Mouse (Mus musculus): ENCODE results near the gene Ugt1a2. TPM values are rescaled to one million over a fixed set of nuclear protein-coding genes. Genes with fewer than 3 reads are reported as not detected.

Ugt1a2 gene
- polyA plus RNA-seq, 1 experiment from 2014 or later = 0.22 TPM

DNA sequence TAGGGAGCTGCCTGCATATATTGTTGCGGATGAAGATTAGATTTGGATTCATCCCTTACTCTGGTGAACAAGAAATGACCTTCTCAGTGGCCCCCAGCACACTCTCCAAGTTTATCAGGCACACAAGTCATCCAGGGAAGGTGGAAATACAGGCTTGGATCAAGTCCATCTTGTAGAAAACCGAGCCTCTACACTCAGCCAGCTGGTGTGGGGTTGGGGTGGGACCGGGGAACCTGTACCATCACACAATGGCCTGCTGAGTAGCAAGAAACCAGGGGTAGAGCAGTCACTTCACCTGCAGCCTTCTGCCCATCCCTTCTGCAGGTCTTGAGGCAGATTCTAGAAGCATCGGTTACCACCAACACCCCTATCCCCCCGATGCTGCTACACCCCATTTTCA, 34.2 kb downstream of the Ugt1a2 start:
- Histone ChIP-seq H3K36me3 (ENCODE audit: control insufficient read depth, insufficient read depth, low read length) (no peaks in the 10 kb centered on the region), H3K9ac (ENCODE audit: low read depth, low read length) (no peak overlapping the region), H3K27me3 (replicated peaks; ENCODE audit: control insufficient read depth, insufficient read depth, low read length) (no peaks in the 10 kb centered on the region), H3K4me3 (ENCODE audit: low read depth, low read length) (no peak overlapping the region), H3K4me1 (ENCODE audit: control insufficient read depth, insufficient read depth, low read length) (no peaks in the 10 kb centered on the region), H3K4me2 (ENCODE audit: low read depth, low read length) (no peak overlapping the region), H3K9me3 (ENCODE audit: control insufficient read depth, low read length) (peaks cover 95% of the 10 kb centered on the region), H3K27ac (replicated peaks; ENCODE audit: low read depth, low read length) (no peak overlapping the region)
- no peak for ATAC-seq (ENCODE audit: low read depth)
- no peak for DNase-seq (ENCODE audit: low spot score)
- 45% methylated on average over 5 of the region's 5 CpGs for WGBS

- no peaks in the 10 kb centered on the region for H3K4me1 ChIP-seq (ENCODE audit: control insufficient read depth, insufficient read depth, low read length)
- 64% methylated on average over 11 of the region's 11 CpGs for WGBS
- no peak overlapping the region for H3K27ac ChIP-seq (replicated peaks; ENCODE audit: low read depth, low read length)
- DNase-seq (ENCODE audit: low spot score) (no peak), ATAC-seq (ENCODE audit: low read depth) (no peak)
- peaks cover 95% of the 10 kb centered on the region for H3K9me3 ChIP-seq (ENCODE audit: control insufficient read depth, low read length)
- H3K4me2 ChIP-seq (ENCODE audit: low read depth, low read length) = no peak overlapping the region
- H3K4me3 ChIP-seq (ENCODE audit: low read depth, low read length) = no peak overlapping the region
- no peaks in the 10 kb centered on the region for H3K27me3 ChIP-seq (replicated peaks; ENCODE audit: control insufficient read depth, insufficient read depth, low read length)
- no peak overlapping the region for H3K9ac ChIP-seq (ENCODE audit: low read depth, low read length)
- H3K36me3 ChIP-seq (ENCODE audit: control insufficient read depth, insufficient read depth, low read length) = no peaks in the 10 kb centered on the region
These were observed 34.9 kb downstream of the Ugt1a2 start for GRCm38 (mm10) chr1:88235046-88235893.

DNA sequence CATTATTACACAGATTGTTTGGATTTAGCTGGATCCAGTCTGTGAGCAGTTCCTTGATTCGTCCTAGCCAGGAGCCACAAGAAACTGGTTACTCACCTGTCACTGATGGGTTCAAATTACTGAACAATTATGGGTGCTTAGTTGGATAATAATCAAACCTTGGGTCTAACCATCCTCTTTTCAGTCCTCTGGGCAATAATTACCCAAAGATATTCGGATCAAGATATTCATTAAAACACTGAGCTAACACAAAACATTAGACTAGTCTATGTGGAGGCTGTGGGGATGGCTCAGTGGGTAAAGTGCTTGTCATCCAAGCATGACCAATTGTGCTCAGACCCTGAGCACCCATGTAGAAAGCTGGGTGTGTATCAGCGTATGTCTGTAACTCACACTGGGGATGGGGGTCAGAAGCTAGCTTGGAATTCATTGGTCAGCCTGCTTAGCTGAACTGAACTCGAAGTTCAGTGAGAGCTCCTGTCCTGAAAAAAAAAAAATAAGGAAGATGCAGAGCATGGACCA, 35.6 kb downstream of the Ugt1a2 start:
- no peaks in the 10 kb centered on the region for H3K27me3 ChIP-seq (replicated peaks; ENCODE audit: control insufficient read depth, insufficient read depth, low read length)
- no peak overlapping the region for H3K27ac ChIP-seq (replicated peaks; ENCODE audit: low read depth, low read length)
- 63% methylated on average over 4 of the region's 4 CpGs for WGBS
- H3K4me1 ChIP-seq (ENCODE audit: control insufficient read depth, insufficient read depth, low read length) = no peaks in the 10 kb centered on the region
- peaks cover 95% of the 10 kb centered on the region for H3K9me3 ChIP-seq (ENCODE audit: control insufficient read depth, low read length)
- ATAC-seq (ENCODE audit: low read depth) = no peak
- H3K9ac ChIP-seq (ENCODE audit: low read depth, low read length) = no peak overlapping the region
- DNase-seq (ENCODE audit: low spot score) = no peak
- no peak overlapping the region for H3K4me3 ChIP-seq (ENCODE audit: low read depth, low read length)
- no peak overlapping the region for H3K4me2 ChIP-seq (ENCODE audit: low read depth, low read length)
- H3K36me3 ChIP-seq (ENCODE audit: control insufficient read depth, insufficient read depth, low read length) = no peaks in the 10 kb centered on the region

- no peak overlapping the region for H3K27ac ChIP-seq (replicated peaks; ENCODE audit: low read depth, low read length)
- H3K27me3 ChIP-seq (replicated peaks; ENCODE audit: control insufficient read depth, insufficient read depth, low read length) = no peaks in the 10 kb centered on the region
- no peak overlapping the region for H3K4me2 ChIP-seq (ENCODE audit: low read depth, low read length)
- no peaks in the 10 kb centered on the region for H3K4me1 ChIP-seq (ENCODE audit: control insufficient read depth, insufficient read depth, low read length)
- no peak overlapping the region for H3K4me3 ChIP-seq (ENCODE audit: low read depth, low read length)
- DNase-seq (ENCODE audit: low spot score) (no peak), ATAC-seq (ENCODE audit: low read depth) (no peak)
- no peak overlapping the region for H3K9ac ChIP-seq (ENCODE audit: low read depth, low read length)
- peaks cover 95% of the 10 kb centered on the region for H3K9me3 ChIP-seq (ENCODE audit: control insufficient read depth, low read length)
- WGBS = 77% methylated on average over 5 of the region's 5 CpGs
- no peaks in the 10 kb centered on the region for H3K36me3 ChIP-seq (ENCODE audit: control insufficient read depth, insufficient read depth, low read length)
These were observed 36.9 kb downstream of the Ugt1a2 start for GRCm38 (mm10) chr1:88237311-88237710.

GRCm38 (mm10) chr1:88238771-88239170, 38.4 kb downstream of the Ugt1a2 start:
- Histone ChIP-seq H3K27me3 (replicated peaks; ENCODE audit: control insufficient read depth, insufficient read depth, low read length) (no peaks in the 10 kb centered on the region), H3K9me3 (ENCODE audit: control insufficient read depth, low read length) (peaks cover 93% of the 10 kb centered on the region), H3K9ac (ENCODE audit: low read depth, low read length) (no peak overlapping the region), H3K4me1 (ENCODE audit: control insufficient read depth, insufficient read depth, low read length) (no peaks in the 10 kb centered on the region), H3K4me2 (ENCODE audit: low read depth, low read length) (no peak overlapping the region), H3K4me3 (ENCODE audit: low read depth, low read length) (no peak overlapping the region), H3K27ac (replicated peaks; ENCODE audit: low read depth, low read length) (no peak overlapping the region), H3K36me3 (ENCODE audit: control insufficient read depth, insufficient read depth, low read length) (no peaks in the 10 kb centered on the region)
- WGBS = 75% methylated on average over 6 of the region's 6 CpGs
- ATAC-seq (ENCODE audit: low read depth) = no peak
- no peak for DNase-seq (ENCODE audit: low spot score)

GRCm38 (mm10) chr1:88240072-88240471, 39.7 kb downstream of the Ugt1a2 start:
- no peak for ATAC-seq (ENCODE audit: low read depth)
- no peaks in the 10 kb centered on the region for H3K36me3 ChIP-seq (ENCODE audit: control insufficient read depth, insufficient read depth, low read length)
- no peak overlapping the region for H3K27ac ChIP-seq (replicated peaks; ENCODE audit: low read depth, low read length)
- peaks cover 94% of the 10 kb centered on the region for H3K9me3 ChIP-seq (ENCODE audit: control insufficient read depth, low read length)
- no peaks in the 10 kb centered on the region for H3K27me3 ChIP-seq (replicated peaks; ENCODE audit: control insufficient read depth, insufficient read depth, low read length)
- H3K4me2 ChIP-seq (ENCODE audit: low read depth, low read length) = no peak overlapping the region
- no peak for DNase-seq (ENCODE audit: low spot score)
- no peak overlapping the region for H3K4me3 ChIP-seq (ENCODE audit: low read depth, low read length)
- 72% methylated on average over 5 of the region's 5 CpGs for WGBS
- no peaks in the 10 kb centered on the region for H3K4me1 ChIP-seq (ENCODE audit: control insufficient read depth, insufficient read depth, low read length)
- H3K9ac ChIP-seq (ENCODE audit: low read depth, low read length) = no peak overlapping the region

DNA sequence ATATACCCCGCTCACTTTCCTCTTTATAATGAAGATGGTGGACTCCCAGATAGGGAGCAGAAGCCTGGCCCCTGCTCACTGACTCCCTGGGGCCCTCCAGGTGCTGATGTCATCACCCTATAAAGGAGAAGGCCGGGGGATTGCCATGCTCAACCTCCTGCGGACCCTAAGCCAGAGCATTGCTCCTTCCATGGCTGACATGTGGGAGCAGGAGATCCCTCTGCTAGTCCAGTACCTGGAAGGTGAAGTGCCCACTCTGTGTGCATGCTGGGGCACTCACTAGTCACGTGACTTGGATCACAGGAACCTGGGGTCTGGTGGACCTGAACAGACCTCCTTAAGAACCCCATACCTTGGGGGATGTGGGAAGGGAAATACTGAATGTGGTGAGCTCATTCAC, 40.2 kb downstream of the Ugt1a2 start:
- H3K4me3 ChIP-seq (ENCODE audit: low read depth, low read length) = no peak overlapping the region
- no peak overlapping the region for H3K4me2 ChIP-seq (ENCODE audit: low read depth, low read length)
- no peak overlapping the region for H3K27ac ChIP-seq (replicated peaks; ENCODE audit: low read depth, low read length)
- WGBS = 68% methylated on average over 4 of the region's 4 CpGs
- H3K4me1 ChIP-seq (ENCODE audit: control insufficient read depth, insufficient read depth, low read length) = no peaks in the 10 kb centered on the region
- H3K27me3 ChIP-seq (replicated peaks; ENCODE audit: control insufficient read depth, insufficient read depth, low read length) = no peaks in the 10 kb centered on the region
- no peak overlapping the region for H3K9ac ChIP-seq (ENCODE audit: low read depth, low read length)
- DNase-seq (ENCODE audit: low spot score) (no peak), ATAC-seq (ENCODE audit: low read depth) (peak; percentile 4; the same call in 1 of the 2 replicates)
- no peaks in the 10 kb centered on the region for H3K36me3 ChIP-seq (ENCODE audit: control insufficient read depth, insufficient read depth, low read length)
- peaks cover 94% of the 10 kb centered on the region for H3K9me3 ChIP-seq (ENCODE audit: control insufficient read depth, low read length)

DNA sequence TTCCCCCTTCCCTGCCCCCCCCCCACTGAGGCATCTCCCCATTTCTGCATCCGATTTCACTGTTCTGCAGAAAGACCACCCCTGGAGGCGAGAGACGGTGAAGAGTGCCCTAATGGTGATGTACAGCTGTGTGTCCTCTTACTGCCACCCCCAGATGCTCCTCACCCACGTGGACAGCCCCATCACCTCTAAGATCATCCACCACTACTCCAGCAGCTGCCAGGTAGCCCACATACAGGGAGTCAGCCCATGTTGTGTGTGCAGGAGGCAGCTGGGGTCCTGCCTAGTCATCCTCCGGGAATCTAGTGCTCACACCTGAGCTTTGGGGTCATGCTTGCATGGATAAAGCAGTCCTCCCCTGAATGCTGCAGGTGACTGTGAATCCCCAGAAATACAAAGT, 43.5 kb downstream of the Ugt1a2 start:
- peaks cover 94% of the 10 kb centered on the region for H3K9me3 ChIP-seq (ENCODE audit: control insufficient read depth, low read length)
- H3K9ac ChIP-seq (ENCODE audit: low read depth, low read length) = no peak overlapping the region
- WGBS = 61% methylated on average over 5 of the region's 5 CpGs
- DNase-seq (ENCODE audit: low spot score) (no peak), ATAC-seq (ENCODE audit: low read depth) (no peak)
- no peaks in the 10 kb centered on the region for H3K4me1 ChIP-seq (ENCODE audit: control insufficient read depth, insufficient read depth, low read length)
- no peak overlapping the region for H3K4me3 ChIP-seq (ENCODE audit: low read depth, low read length)
- no peak overlapping the region for H3K27ac ChIP-seq (replicated peaks; ENCODE audit: low read depth, low read length)
- H3K36me3 ChIP-seq (ENCODE audit: control insufficient read depth, insufficient read depth, low read length) = no peaks in the 10 kb centered on the region
- H3K27me3 ChIP-seq (replicated peaks; ENCODE audit: control insufficient read depth, insufficient read depth, low read length) = no peaks in the 10 kb centered on the region
- no peak overlapping the region for H3K4me2 ChIP-seq (ENCODE audit: low read depth, low read length)

GRCm38 (mm10) chr1:88245881-88246280, 45.5 kb downstream of the Ugt1a2 start:
- Histone ChIP-seq H3K27ac (replicated peaks; ENCODE audit: low read depth, low read length) (no peak overlapping the region), H3K27me3 (replicated peaks; ENCODE audit: control insufficient read depth, insufficient read depth, low read length) (no peaks in the 10 kb centered on the region), H3K9ac (ENCODE audit: low read depth, low read length) (no peak overlapping the region), H3K9me3 (ENCODE audit: control insufficient read depth, low read length) (peaks cover 94% of the 10 kb centered on the region), H3K4me1 (ENCODE audit: control insufficient read depth, insufficient read depth, low read length) (no peaks in the 10 kb centered on the region), H3K4me2 (ENCODE audit: low read depth, low read length) (no peak overlapping the region), H3K36me3 (ENCODE audit: control insufficient read depth, insufficient read depth, low read length) (no peaks in the 10 kb centered on the region), H3K4me3 (ENCODE audit: low read depth, low read length) (no peak overlapping the region)
- ATAC-seq (ENCODE audit: low read depth) = no peak
- 74% methylated on average over 6 of the region's 6 CpGs for WGBS
- no peak for DNase-seq (ENCODE audit: low spot score)

Measured in embryonic facial prominence, embryonic 14.5 days (tissue).